Mouse (Mus musculus) forebrain, embryonic 11.5 days (tissue): Measurements from ENCODE around the gene Stard3. TPM values are rescaled to one million over a fixed set of nuclear protein-coding genes. Genes with fewer than 3 reads are reported as not detected.

Source experiments
- ATAC-seq: fragments of 200-750 bp; cut with Nextera tagmentation; replicated peaks from 2 replicates; pipeline ENCODE4 v1.8.0; 2017; ENCODE audit warnings: moderate TSS enrichment; ENCODE audit not compliant: low FRiP score
- DNase-seq: peaks from one replicate; pipeline ENCODE4 v3.0.0-alpha.2; 2017; ENCODE audit warnings: low spot score
- H3K27ac ChIP-seq: fragments of 300-500 bp; sonication (generic); 2 replicates; pipeline ENCODE4 v1.5.1; 2014; ENCODE audit warnings: low read depth, low read length
- H3K27me3 ChIP-seq: fragments of 300-500 bp; sonication (generic); 2 replicates; pipeline ENCODE4 v1.6.1; 2014; ENCODE audit warnings: mild to moderate bottlenecking, low read length, mixed read lengths; ENCODE audit not compliant: control insufficient read depth, insufficient read depth
- H3K36me3 ChIP-seq: fragments of 300-500 bp; sonication (generic); 2 replicates; pipeline ENCODE4 v1.6.1; 2014; ENCODE audit warnings: mild to moderate bottlenecking, low read length, moderate library complexity, mixed read lengths; ENCODE audit not compliant: control insufficient read depth, insufficient read depth
- H3K4me1 ChIP-seq: fragments of 300-500 bp; sonication (generic); replicated peaks from 2 replicates; pipeline ENCODE4 v1.6.1; 2014; ENCODE audit warnings: low read length, mixed read lengths; ENCODE audit not compliant: control insufficient read depth, insufficient read depth
- H3K4me2 ChIP-seq: fragments of 300-500 bp; sonication (generic); 2 replicates; pipeline ENCODE4 v1.6.1; 2014; ENCODE audit warnings: low read depth, mild to moderate bottlenecking, low read length, moderate library complexity, mixed read lengths; ENCODE audit not compliant: severe bottlenecking
- H3K4me3 ChIP-seq: fragments of 300-500 bp; sonication (generic); 2 replicates; pipeline ENCODE4 v1.5.1; 2014; ENCODE audit warnings: low read depth, low read length
- H3K9ac ChIP-seq: fragments of 300-500 bp; sonication (generic); 2 replicates; pipeline ENCODE4 v1.6.1; 2014; ENCODE audit warnings: low read length
- H3K9me3 ChIP-seq: fragments of 300-500 bp; sonication (generic); 2 replicates; pipeline ENCODE4 v1.6.1; 2016; ENCODE audit warnings: low read length, mixed read lengths; ENCODE audit not compliant: control insufficient read depth
- WGBS: fragments of 180-500 bp; shearing (Covaris S2); extraction: QIAGEN DNeasy Blood & Tissue Kit; methylation state at CpG from one replicate; pipeline ENCODE4 v1.1.7; 2014; 5-methylcytosine and 5-hydroxymethylcytosine counted together
- polyA plus RNA-seq: library from polyadenylated mRNA; unstranded; fragments of >200 nt; fragmentation: Nextera tagmentation; extraction: Ambion mirVana; gene quantifications from 2 replicates; pipeline ENCODE4 v1.2.1, GENCODE M21; 2014

Stard3 gene
- polyA plus RNA-seq, 1 experiment from 2014 or later = 38.1 TPM

DNA sequence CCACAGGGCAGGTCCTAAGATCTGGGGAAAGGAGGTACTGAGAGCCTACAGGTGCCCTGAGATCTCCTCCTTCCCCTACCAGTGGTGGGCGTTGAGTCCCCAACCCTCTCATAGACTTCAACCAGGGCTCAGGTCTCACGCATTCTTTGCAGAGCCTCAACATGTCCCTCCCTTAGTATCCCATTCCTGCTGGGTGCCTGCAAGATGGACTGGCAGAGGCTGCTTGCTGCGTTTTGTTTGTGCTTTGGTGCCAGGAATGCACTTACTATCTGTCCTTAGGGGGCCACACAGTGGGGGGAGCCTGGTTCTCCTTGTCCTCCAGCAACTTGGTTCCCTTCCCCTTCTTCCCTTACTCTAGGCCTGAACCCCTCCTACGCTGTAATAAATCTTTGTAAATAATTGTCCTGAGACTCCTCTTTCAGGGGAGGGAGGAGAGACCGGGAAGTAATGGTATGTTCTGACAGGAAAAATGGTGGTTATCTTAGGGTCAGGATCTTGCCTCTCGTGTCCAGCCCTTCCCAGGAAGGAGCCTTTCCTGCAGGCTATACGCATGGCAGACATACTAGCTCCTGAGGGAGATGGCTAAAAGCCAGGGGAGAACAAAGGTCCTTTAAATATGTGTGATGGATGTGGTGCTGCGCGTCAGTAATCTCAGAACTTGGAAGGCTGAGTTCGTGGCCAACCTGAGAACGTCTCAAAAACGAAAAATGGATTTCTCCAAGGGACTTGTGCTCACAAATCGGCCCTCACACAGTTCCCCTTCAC is 590 bp upstream of the Stard3 start:
- H3K9me3 ChIP-seq = no peaks in the 10 kb centered on the region
- WGBS = 8% methylated on average over 13 of the region's 13 CpGs
- no peaks in the 10 kb centered on the region for H3K36me3 ChIP-seq
- peak overlapping the region; percentile 74 for H3K4me3 ChIP-seq
- peaks cover 12% of the 10 kb centered on the region for H3K4me1 ChIP-seq
- peak overlapping the region; percentile 78 for H3K4me2 ChIP-seq
- 0 out of 2 replicates have a peak, but pooled peaks have one; percentile 4 for ATAC-seq
- no peak for DNase-seq
- H3K27ac ChIP-seq = no peak overlapping the region
- peak overlapping the region; percentile 75 for H3K9ac ChIP-seq
- peaks cover 7% of the 10 kb centered on the region; the same call in 1 of the 2 replicates for H3K27me3 ChIP-seq

DNA sequence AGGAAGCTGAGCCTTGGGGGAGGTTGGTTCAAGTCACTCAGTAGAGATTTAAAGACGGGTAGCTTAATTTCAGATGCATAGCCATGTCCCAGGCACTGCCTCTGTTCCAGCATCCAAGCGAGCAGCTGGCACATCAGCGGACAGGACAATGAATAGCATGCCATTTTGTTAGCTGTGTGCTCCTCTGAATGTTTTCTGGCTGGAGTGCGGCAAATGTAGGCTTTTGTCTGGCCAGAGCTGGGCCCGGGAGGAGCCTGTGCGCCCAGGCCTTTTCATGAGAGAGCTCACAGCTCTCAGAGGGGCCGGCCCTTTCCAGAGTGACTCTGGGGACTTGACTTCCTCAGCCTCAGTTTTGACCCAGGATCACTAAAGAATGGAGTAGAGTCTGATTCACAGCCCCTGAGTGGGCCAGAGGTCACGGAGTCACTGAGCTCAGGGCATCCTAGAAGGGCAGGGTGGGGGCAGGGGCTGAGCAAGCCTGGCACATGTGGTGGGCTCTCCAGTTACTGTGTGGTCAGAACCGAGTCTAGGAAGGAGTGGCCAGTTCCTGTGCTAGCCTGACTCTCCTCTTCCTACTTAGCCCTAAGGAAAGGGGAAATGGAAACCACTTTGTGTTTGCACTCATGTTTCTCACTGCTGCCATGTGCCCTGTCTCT is 2.8 kb downstream of the Stard3 start:
- no peak for ATAC-seq
- 58% methylated on average over 9 of the region's 9 CpGs for WGBS
- Histone ChIP-seq H3K4me3 (no peak overlapping the region), H3K4me1 (peaks cover 12% of the 10 kb centered on the region), H3K9ac (no peak overlapping the region; the same call in 1 of the 2 replicates), H3K4me2 (no peak overlapping the region), H3K9me3 (no peaks in the 10 kb centered on the region), H3K27ac (no peak overlapping the region), H3K27me3 (no peaks in the 10 kb centered on the region), H3K36me3 (no peaks in the 10 kb centered on the region)
- DNase-seq = no peak

DNA sequence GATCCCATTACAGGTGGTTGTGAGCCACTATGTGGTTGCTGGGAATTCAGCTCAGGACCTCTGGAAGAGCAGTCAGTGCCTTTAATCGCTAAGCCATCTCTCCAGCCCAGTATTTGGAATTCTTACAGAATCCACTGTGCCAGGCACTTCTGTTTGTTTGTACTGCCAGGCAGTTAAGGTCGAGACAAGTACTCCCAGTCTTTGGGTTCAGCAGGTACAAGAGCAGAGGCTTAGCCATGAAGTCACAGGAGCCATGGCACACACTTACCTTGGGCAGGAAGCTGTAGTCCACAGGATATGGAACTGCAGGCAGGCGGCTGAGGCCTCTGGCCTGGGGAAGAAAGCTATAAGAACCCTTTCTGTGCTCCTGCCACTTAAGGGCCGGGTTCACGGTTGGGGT is 5.6 kb downstream of the Stard3 start:
- Histone ChIP-seq H3K36me3 (no peaks in the 10 kb centered on the region), H3K9ac (no peak overlapping the region), H3K4me2 (no peak overlapping the region), H3K4me3 (no peak overlapping the region), H3K27ac (no peak overlapping the region), H3K9me3 (no peaks in the 10 kb centered on the region), H3K27me3 (no peaks in the 10 kb centered on the region), H3K4me1 (peaks cover 7% of the 10 kb centered on the region)
- no peak for DNase-seq
- no peak for ATAC-seq
- 79% methylated on average over 5 of the region's 5 CpGs for WGBS

DNA sequence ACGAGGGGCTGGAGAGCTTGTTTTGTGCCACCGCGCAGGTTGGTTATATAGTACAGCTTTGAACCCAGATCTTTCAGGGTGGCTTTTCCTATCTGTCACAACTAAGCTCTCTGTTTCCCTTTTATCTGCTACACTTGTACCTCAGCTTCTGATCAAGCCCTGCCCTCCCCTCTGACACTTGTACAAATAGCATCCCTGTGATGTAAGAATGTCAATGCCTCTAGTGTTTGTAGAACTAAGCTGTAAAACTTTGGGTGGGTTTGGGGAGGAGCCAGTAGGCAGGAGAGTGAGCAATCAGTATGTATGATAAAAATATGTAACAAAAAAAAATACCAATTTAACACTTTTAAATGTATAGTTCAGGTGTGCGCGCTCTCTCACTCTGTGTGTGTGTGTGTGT is 6.2 kb downstream of the Stard3 start:
- H3K27me3 ChIP-seq = no peaks in the 10 kb centered on the region
- H3K27ac ChIP-seq = no peak overlapping the region
- no peaks in the 10 kb centered on the region for H3K9me3 ChIP-seq
- DNase-seq = no peak
- H3K36me3 ChIP-seq = no peaks in the 10 kb centered on the region
- peaks cover 1% of the 10 kb centered on the region for H3K4me1 ChIP-seq
- H3K4me3 ChIP-seq = no peak overlapping the region
- no peak overlapping the region for H3K9ac ChIP-seq
- 95% methylated on average over 5 of the region's 5 CpGs for WGBS
- no peak for ATAC-seq
- H3K4me2 ChIP-seq = no peak overlapping the region

DNA sequence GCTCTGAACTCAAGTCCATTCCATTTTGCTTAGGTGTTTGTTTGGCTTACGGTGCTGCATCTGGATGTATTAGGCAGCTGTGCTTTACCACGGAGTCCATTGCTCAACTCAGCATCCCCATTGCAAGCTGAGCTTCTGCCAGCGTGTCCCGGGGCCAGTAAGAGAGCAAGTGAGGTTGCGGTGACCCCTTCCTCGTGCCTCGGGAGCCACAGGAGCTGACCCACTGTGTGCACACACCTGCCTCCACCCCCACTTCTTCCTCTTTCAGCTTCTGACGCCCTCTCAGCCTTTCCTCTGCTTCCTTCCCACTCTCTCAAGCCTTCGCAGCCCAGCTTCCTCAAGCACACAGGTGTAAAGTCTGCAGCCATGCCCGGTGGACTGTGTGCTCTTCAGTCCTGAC is 8.1 kb downstream of the Stard3 start:
- Histone ChIP-seq H3K9ac (no peak overlapping the region), H3K27me3 (no peaks in the 10 kb centered on the region), H3K4me1 (peaks cover 6% of the 10 kb centered on the region), H3K4me3 (no peak overlapping the region), H3K4me2 (no peak overlapping the region), H3K27ac (no peak overlapping the region), H3K9me3 (no peaks in the 10 kb centered on the region), H3K36me3 (no peaks in the 10 kb centered on the region)
- ATAC-seq = no peak
- 85% methylated on average over 10 of the region's 10 CpGs for WGBS
- DNase-seq = no peak

DNA sequence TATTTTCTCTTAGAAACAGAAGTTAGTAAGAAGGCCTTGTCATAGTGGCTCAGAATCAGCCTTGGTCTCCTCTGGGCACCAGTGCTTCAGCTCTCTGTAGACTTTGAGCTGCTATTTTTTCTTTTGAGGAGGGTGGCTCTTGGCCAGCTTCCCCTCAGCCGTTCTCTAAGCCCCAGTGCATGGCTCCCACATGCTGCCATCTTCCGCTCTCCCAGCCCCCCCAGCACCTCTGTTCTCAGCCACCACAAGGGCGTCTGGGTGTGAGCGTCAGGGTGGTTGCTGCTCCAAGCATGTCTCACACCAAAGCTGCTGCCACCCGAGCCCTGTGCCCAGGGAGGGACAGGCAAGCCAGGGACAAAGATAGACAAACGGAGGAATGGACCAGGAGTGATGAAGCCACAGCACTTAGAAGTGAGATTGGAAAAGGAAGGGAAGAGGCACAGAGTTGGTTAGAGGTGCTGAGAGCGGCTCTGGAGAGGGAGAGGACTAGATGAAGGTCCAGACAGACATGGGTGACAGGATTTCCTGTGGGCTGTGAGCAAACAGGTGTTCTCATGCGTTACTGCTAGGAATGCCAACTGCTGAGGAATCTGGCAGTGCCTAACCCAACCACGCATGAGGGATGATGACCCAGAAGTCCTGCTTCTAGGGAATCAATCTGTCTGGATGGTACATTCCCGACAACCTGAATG is 9.1 kb downstream of the Stard3 start:
- H3K4me2 ChIP-seq = no peak overlapping the region
- WGBS = 81% methylated on average over 10 of the region's 10 CpGs
- no peak for ATAC-seq
- no peaks in the 10 kb centered on the region for H3K9me3 ChIP-seq
- no peak overlapping the region for H3K27ac ChIP-seq
- H3K36me3 ChIP-seq = no peaks in the 10 kb centered on the region
- DNase-seq = no peak
- H3K9ac ChIP-seq = no peak overlapping the region
- H3K4me3 ChIP-seq = no peak overlapping the region
- H3K4me1 ChIP-seq = peaks cover 14% of the 10 kb centered on the region
- no peaks in the 10 kb centered on the region for H3K27me3 ChIP-seq

DNA sequence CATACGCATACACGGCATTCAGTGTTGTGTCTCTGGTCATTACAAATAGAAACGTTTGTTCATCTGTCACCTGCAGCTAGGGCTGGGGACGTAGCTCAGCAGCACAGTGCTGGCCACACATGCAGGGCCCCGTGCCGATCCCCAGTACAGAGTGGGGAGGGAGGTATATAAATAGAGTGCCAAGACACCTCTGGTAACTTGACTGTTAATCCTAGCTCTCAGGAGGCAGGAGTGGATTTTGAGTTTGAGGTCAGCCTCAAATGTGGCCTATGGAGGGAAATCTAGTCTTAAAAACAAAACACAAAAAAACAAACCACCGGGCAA is 9.7 kb downstream of the Stard3 start:
- Histone ChIP-seq H3K4me1 (peaks cover 14% of the 10 kb centered on the region), H3K9me3 (no peaks in the 10 kb centered on the region), H3K36me3 (no peaks in the 10 kb centered on the region), H3K9ac (no peak overlapping the region), H3K27me3 (no peaks in the 10 kb centered on the region), H3K4me2 (no peak overlapping the region), H3K4me3 (no peak overlapping the region), H3K27ac (no peak overlapping the region)
- WGBS = 86% methylated on average over 7 of the region's 7 CpGs
- DNase-seq = no peak
- ATAC-seq = no peak

DNA sequence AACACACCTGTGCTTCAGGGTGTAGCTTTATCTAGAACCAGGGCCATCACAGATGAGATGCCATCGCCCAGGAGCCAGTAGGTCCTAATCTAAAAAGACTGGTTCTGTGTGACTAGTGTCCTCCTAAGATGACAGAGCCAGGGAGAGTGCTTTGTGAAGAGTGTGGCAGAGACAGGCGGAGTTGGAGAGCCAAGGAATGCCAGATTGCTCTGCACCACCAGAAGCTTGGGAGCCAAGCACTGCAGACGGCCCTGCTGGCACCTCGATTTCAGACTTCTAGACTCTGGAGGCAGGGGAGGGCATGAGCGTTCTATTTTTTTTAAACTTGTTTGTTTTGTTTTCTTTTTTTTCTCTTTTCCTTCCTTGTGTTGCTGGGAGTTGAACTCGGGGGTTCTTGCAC is 11.2 kb downstream of the Stard3 start:
- no peak overlapping the region for H3K27ac ChIP-seq
- H3K4me3 ChIP-seq = no peak overlapping the region
- H3K4me1 ChIP-seq = peaks cover 14% of the 10 kb centered on the region
- no peaks in the 10 kb centered on the region for H3K36me3 ChIP-seq
- no peak overlapping the region for H3K4me2 ChIP-seq
- no peaks in the 10 kb centered on the region for H3K9me3 ChIP-seq
- WGBS = 82% methylated on average over 6 of the region's 6 CpGs
- ATAC-seq = no peak
- no peak for DNase-seq
- H3K27me3 ChIP-seq = no peaks in the 10 kb centered on the region
- H3K9ac ChIP-seq = no peak overlapping the region
